Mouse (Mus musculus): ENCODE measurements around the gene Mrps14.

Mrps14 gene

GRCm38 (mm10) chr1:160194529-160195336, at the start of gene Mrps14:
Gene Mrps14 (plus strand): TSS chr1:160195215.
- peak; percentile 97 for DNase-seq (ENCODE audit: low spot score)

GRCm38 (mm10) chr1:160145606-160146005, 49.4 kb upstream of the Mrps14 start:
- DNase-seq (ENCODE audit: low spot score) = no peak

GRCm38 (mm10) chr1:160147274-160147673, 47.7 kb upstream of the Mrps14 start:
- no peak for DNase-seq (ENCODE audit: low spot score)

DNA sequence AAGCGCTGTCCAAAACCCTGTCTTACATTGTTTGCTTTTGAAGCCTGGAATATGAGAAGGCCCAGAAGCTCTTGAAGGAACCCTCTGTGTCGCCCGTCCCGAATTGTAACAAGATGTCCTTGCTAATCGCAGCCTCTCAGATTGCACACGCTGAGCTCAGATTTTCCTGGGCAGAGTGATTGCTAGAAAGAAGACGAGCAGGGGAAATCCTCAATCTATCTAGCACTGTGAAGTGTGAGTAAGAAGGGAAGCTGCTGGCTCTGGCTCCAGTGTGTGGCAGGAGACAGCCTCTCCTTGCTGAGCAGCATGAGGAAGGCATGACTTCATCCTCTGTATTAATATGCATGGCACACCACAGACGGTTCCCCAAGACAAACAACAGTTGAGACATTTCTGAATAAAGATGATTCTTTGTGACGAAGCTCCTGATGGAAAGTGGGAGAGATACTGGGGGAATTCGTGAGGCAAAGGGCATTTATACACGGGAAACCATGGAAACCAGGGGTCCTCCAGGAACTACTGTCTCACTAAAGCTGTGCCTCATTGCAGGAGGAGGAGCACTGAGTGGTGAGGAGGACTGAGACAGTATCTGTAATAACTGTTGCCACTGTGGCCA, 45.6 kb upstream of the Mrps14 start:
- DNase-seq (ENCODE audit: low spot score) = peak; percentile 3

- no peak for DNase-seq (ENCODE audit: low spot score)
These were observed 44.3 kb upstream of the Mrps14 start for GRCm38 (mm10) chr1:160150726-160151125.

GRCm38 (mm10) chr1:160153480-160153879, 41.5 kb upstream of the Mrps14 start, which contains the start of gene Tnn:
Gene Tnn (minus strand): TSS chr1:160153580.
- DNase-seq (ENCODE audit: low spot score) = no peak

GRCm38 (mm10) chr1:160158190-160158589, 36.8 kb upstream of the Mrps14 start:
- DNase-seq (ENCODE audit: low spot score) = no peak

GRCm38 (mm10) chr1:160166600-160166999, 28.4 kb upstream of the Mrps14 start:
- no peak for DNase-seq (ENCODE audit: low spot score)

- DNase-seq (ENCODE audit: low spot score) = no peak
These were observed 18.1 kb upstream of the Mrps14 start for GRCm38 (mm10) chr1:160176903-160177302.

GRCm38 (mm10) chr1:160181216-160181615, 13.8 kb upstream of the Mrps14 start:
- no peak for DNase-seq (ENCODE audit: low spot score)

DNA sequence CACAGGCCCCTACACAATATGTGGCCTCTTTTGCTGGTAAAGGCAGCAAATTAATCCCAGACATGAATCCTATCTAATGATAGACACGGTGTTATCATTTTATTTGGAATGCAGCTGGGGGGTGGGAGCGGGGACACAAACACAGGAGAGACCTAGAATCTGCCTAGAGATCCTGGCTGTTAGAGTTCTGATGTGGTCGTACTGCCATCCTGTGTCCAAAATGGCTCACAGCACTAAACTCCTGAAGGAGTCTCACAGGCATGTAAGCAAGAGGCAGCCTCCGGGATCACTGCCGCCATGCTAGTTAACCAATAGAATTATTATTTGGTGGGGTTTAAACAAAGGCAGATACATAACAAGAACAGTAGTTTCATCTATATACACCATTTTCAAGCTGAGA, 10.5 kb upstream of the Mrps14 start:
- DNase-seq (ENCODE audit: low spot score) = no peak

DNA sequence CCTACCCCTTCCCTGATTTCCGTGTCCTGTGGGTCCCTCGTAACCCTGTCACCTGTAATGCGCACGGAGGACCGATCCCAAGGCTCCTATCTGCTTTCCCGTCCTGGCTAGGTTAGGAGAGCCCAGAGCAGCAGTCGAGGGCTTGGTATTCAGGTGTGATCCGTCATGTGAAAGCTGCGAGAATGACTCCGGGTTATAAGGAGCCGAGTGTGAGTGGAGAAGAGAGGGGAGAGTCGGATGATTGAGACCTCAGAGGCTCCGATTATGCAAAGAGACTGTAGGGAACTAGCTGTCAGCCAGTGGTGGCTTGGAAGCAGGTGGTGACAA, 285 bp downstream of the Mrps14 start:
- no peak for DNase-seq (ENCODE audit: low spot score)

GRCm38 (mm10) chr1:160205486-160205885, 10.5 kb downstream of the Mrps14 start:
- no peak for DNase-seq (ENCODE audit: low spot score)

- DNase-seq (ENCODE audit: low spot score) = no peak
These were observed 14.8 kb downstream of the Mrps14 start for GRCm38 (mm10) chr1:160209844-160210243.

DNA sequence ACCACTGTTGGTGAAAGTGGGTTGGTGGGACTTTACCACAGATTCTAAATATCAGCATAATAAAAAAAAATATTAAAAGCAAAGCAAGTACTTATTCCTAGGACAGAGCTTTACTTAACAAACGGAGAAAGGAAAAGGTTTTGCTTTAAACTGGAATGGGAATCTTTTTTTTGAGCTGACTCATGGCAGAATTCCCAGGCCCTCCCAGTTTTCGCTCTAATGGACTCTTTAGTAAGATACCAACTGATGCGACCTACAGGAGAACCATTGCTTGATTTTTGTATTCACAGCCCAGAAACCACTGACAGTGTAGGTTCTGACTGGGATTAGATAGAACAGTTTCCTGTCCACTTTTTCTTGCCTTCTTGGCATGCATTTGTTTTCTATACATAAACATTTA, 15.6 kb downstream of the Mrps14 start:
- DNase-seq (ENCODE audit: low spot score) = no peak

- no peak for DNase-seq (ENCODE audit: low spot score)
These were observed 16.6 kb downstream of the Mrps14 start for GRCm38 (mm10) chr1:160211597-160212122.

DNA sequence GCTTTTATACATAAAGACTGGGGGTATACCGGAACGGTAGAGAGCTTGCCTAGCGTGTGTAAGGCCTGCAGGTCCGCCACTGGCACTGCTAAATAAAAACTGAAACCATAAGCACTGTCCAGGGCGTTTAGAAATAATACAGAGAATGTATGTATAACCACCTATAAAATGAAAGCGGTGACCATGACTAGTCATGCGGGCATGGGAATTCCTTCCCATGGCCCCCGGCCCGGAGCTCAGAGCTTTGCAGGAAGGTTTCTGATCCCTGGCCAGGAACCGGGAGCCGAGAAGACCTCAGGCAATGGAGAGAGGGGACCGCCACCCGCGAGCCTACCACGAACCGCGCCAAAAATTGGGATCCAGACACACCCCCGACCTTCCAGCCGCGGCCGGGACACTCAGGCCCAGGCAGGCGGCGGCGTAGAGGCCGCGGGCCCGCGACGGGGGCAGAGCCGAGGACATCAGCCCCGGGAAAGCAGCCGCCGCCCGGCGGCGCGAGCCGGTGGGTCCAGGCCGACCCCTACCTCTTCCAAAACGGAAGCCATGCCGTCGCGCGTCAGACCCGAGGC, 17.2 kb downstream of the Mrps14 start:
- no peak for DNase-seq (ENCODE audit: low spot score)

- DNase-seq (ENCODE audit: low spot score) = peak; percentile 97
These were observed 18.0 kb downstream of the Mrps14 start, which contains the start of gene Cacybp for GRCm38 (mm10) chr1:160212703-160213669. Gene Cacybp (minus strand): TSS chr1:160212875.

GRCm38 (mm10) chr1:160214171-160214570, 19.2 kb downstream of the Mrps14 start:
- no peak for DNase-seq (ENCODE audit: low spot score)

DNA sequence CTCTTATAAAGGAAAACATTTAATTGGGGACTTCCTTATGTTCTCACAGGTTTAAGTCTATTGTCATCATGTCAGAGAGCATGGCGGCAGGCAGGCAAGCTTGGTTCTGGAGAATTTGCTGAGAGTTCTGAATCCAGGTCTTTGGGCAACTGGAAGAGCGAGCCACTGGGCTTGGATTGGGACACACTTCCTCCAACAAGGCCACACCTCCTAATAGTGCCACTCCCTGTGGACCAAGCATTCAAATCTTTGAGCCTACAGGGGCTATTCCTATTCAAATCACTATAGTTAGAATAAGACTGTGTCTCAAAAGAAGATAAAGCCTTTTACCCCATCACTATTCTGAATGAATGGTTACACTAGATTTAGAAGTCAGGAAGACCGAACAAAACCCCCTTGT, 22.9 kb downstream of the Mrps14 start:
- DNase-seq (ENCODE audit: low spot score) = no peak

- DNase-seq (ENCODE audit: low spot score) = no peak
These were observed 29.1 kb downstream of the Mrps14 start for GRCm38 (mm10) chr1:160224093-160224492.

GRCm38 (mm10) chr1:160227196-160227595, 32.2 kb downstream of the Mrps14 start:
- DNase-seq (ENCODE audit: low spot score) = no peak
